Mouse (Mus musculus) lung, adult 18-20 months (tissue): ENCODE results near the gene Med17.

Source experiments
- DNase-seq, 2 experiments: peaks; one replicate each; pipeline ENCODE4 v3.0.0; 2022; ENCODE audit warnings: mixed read lengths in 2 of 2

Med17 gene

DNA sequence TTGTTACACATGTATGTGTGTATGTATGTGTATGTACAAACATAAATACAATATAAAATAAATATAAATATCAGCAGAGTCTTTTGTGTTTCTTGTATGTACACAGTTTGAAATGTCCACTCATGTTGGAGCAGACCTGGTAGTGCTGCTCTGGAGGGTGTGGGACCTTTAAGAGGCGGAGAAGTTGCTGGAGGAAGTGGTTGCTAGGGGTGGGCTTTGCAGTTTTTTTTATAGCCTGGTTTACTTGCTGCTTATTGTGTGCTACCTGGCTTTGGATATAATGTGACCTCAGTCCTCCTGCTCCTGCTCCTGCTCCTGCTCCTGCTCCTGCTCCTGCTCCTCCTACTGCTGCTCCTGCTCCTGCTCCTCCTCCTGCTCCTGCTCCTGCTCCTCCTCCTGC lies 46.1 kb downstream of the Med17 start:
- no peak for DNase-seq

DNA sequence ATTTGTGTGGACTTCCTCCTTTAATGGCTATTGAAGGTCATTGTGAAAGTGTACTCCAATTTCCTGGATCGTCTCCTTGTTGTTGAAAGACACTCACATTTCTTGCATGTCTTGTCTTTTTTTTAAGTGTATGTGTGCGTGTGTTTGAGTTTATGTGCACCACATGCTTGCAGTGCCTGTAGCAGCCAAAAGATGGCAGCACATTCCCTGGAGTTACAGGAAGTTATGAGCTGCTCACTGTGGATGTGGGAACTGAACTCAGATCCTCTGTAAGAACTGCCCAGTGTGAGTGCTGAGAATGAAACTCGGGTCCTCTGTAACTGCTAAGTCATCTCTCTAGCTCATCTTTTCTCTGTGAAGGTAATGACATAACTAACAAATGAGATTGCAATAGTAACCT lies 47.3 kb downstream of the Med17 start:
- no peak for DNase-seq

DNA sequence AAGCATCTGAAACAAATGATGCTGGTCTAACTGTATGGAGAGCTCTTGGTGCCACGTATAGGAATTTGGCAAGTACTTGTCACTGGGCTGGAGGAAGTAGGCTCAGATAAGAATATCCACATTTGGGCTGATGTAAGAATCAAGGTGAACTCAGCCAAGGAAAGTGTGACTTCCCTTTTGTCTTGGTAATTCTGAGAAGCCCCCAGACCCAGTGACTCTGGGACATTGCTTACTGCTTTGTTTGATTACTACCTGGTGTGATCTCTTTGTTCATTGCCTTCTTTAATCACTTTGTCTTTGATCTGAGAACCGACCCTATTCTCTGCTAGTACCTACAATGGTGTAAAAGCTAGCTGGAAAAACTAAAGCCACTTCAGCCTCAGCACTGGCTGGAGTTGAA lies 54.8 kb downstream of the Med17 start:
- no peak for DNase-seq

DNA sequence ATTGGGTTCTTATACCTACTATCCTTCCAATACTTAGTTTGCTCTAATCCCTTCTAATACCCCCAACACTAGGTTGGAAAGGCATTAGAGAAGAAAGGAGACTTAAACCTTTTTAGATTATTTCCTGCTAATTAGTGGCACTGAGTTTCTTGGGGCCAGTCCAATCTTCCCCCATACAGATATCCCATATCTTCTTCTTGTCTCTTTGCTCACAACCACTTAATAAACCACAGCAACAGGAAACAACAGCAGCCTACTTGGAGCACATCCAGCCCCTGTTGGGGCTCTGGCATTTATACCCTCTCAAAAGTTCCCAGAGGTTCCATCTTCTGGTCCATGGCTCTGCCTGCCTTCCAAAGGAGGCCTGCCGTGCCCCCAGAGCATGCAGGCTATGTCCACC lies 66.0 kb downstream of the Med17 start:
- DNase-seq, result no peak

DNA sequence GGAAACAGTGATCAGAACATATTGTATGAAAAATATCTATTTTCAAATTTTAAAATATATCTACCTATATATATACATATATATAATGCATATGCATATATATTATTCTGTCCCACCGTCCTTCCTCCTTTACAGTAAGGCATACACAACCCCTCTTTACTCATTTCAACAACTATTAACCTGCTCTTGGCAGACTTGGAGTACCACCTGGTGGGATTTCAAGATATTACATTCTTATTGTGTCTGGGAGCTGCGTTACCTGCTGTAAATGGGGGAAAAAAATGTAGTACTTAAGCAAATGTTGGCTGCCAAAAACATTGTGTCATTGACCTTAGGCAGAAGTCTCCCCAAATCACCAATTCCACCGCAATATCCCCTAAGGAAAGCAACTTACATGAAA lies 67.9 kb downstream of the Med17 start:
- DNase-seq, result no peak
